Comparison of ENCODE assay signal across 15 mouse cellular contexts in genomic region chr15:85572619-85573254, GRCm38 (mm10). TPM values are rescaled to one million over a fixed set of nuclear protein-coding genes. Genes with fewer than 3 reads are reported as not detected.
DNase-seq lines count a peak whose midpoint lies in the region; ATAC-seq and TF ChIP-seq lines count a peak whose summit lies in the region.
"Had no signal": no experiment of that assay in that cellular context is flagged by ENCODE, and none has a peak within 500 bp of the region (broad histone marks: within the 10 kb centered on the region; RNA-seq: fewer than 3 reads in every experiment).

No protein-coding gene starts in this region.

- H3K4me2 ChIP-seq in intestine, embryonic 15.5 days (replicated peaks) = no peak overlapping the region
- H3K4me2 ChIP-seq in intestine, postnatal 0 days (replicated peaks; ENCODE audit: low read depth) = no peak overlapping the region
- H3K4me2 ChIP-seq in hindbrain, embryonic 12.5 days (replicated peaks) = 0 out of 2 replicates have a peak overlapping the region, but pooled peaks have one; percentile 13
- H3K4me2 ChIP-seq in midbrain, embryonic 16.5 days (ENCODE audit: low read length) = no peak overlapping the region
- H3K4me2 ChIP-seq: liver, embryonic 12.5 days had no signal

- WGBS in intestine, embryonic 15.5 days = 51% methylated on average over 8 of the region's 8 CpGs
- WGBS in intestine, postnatal 0 days = 52% methylated on average over 8 of the region's 8 CpGs
- 13% methylated on average over 8 of the region's 8 CpGs for WGBS in hindbrain, embryonic 12.5 days
- 24% methylated on average over 8 of the region's 8 CpGs for WGBS in midbrain, embryonic 16.5 days

- H3K9me3 ChIP-seq in intestine, embryonic 15.5 days = no peaks in the 10 kb centered on the region
- no peaks in the 10 kb centered on the region for H3K9me3 ChIP-seq in intestine, postnatal 0 days (ENCODE audit: control insufficient read depth)
- no peaks in the 10 kb centered on the region for H3K9me3 ChIP-seq in hindbrain, embryonic 12.5 days (replicated peaks)
- H3K9me3 ChIP-seq in midbrain, embryonic 16.5 days (replicated peaks; ENCODE audit: control insufficient read depth, low read length, poor library complexity, severe bottlenecking) = no peaks in the 10 kb centered on the region
- H3K9me3 ChIP-seq: liver, embryonic 12.5 days had no signal

- H3K27me3 ChIP-seq in intestine, embryonic 15.5 days (replicated peaks) = peaks cover 46% of the 10 kb centered on the region
- peaks cover 33% of the 10 kb centered on the region for H3K27me3 ChIP-seq in intestine, postnatal 0 days (replicated peaks; ENCODE audit: control insufficient read depth, insufficient read depth, low read length)
- peaks cover 36% of the 10 kb centered on the region for H3K27me3 ChIP-seq in hindbrain, embryonic 12.5 days
- peaks cover 27% of the 10 kb centered on the region for H3K27me3 ChIP-seq in midbrain, embryonic 16.5 days (ENCODE audit: control insufficient read depth, insufficient read depth, low read depth, low read length)

- no peak for TF ChIP-seq CTCF in intestine, postnatal 0 days (IDR thresholded peaks at IDR 0.05; ENCODE audit: low read depth)

- no peak overlapping the region for H3K9ac ChIP-seq in intestine, embryonic 15.5 days
- H3K9ac ChIP-seq in intestine, postnatal 0 days (ENCODE audit: low read depth, low read length) = no peak overlapping the region
- no peak overlapping the region for H3K9ac ChIP-seq in hindbrain, embryonic 12.5 days
- H3K9ac ChIP-seq in midbrain, embryonic 16.5 days (ENCODE audit: low read depth, low read length) = no peak overlapping the region
- H3K9ac ChIP-seq: liver, embryonic 12.5 days had no signal

- H3K27ac ChIP-seq in intestine, embryonic 15.5 days = no peak overlapping the region
- H3K27ac ChIP-seq in intestine, postnatal 0 days (ENCODE audit: low read depth, low read length) = no peak overlapping the region
- peak overlapping the region; percentile 30; the same call in 1 of the 2 replicates for H3K27ac ChIP-seq in hindbrain, embryonic 12.5 days
- H3K27ac ChIP-seq in midbrain, embryonic 16.5 days (ENCODE audit: low read length) = no peak overlapping the region
- H3K27ac ChIP-seq: liver, embryonic 12.5 days had no signal

- peak; percentile 42; the same call in 1 of the 2 replicates for ATAC-seq in intestine, embryonic 15.5 days
- no peak for ATAC-seq in intestine, postnatal 0 days
- ATAC-seq in hindbrain, embryonic 12.5 days (ENCODE audit: low FRiP score) = peak; percentile 24; the same call in 1 of the 2 replicates
- ATAC-seq in midbrain, embryonic 16.5 days = peak; percentile 41; the same call in 1 of the 2 replicates
- ATAC-seq: liver, embryonic 12.5 days had no signal

- no peaks in the 10 kb centered on the region for H3K36me3 ChIP-seq in intestine, embryonic 15.5 days
- H3K36me3 ChIP-seq in intestine, postnatal 0 days (ENCODE audit: control insufficient read depth, insufficient read depth) = no peaks in the 10 kb centered on the region
- no peaks in the 10 kb centered on the region for H3K36me3 ChIP-seq in hindbrain, embryonic 12.5 days
- H3K36me3 ChIP-seq in midbrain, embryonic 16.5 days (ENCODE audit: control insufficient read depth, insufficient read depth, low read length) = no peaks in the 10 kb centered on the region
- H3K36me3 ChIP-seq: liver, embryonic 12.5 days had no signal

- no peak overlapping the region for H3K4me3 ChIP-seq in intestine, embryonic 15.5 days (replicated peaks)
- no peak overlapping the region for H3K4me3 ChIP-seq in intestine, postnatal 0 days (ENCODE audit: low read depth, low read length)
- no peak overlapping the region for H3K4me3 ChIP-seq in hindbrain, embryonic 12.5 days
- no peak overlapping the region for H3K4me3 ChIP-seq in midbrain, embryonic 16.5 days (ENCODE audit: low read depth, low read length)
- H3K4me3 ChIP-seq: liver, embryonic 12.5 days had no signal

- DNase-seq in ZHBTc4 (ENCODE audit: low read depth, low spot score) = peak; percentile 43
- DNase-seq in spleen, postnatal 14 days (ENCODE audit: low spot score in 2 of 2) = no peak
- no peak for DNase-seq in heart, postnatal 4 days
- no peak for DNase-seq in kidney, adult 8-10 months
- DNase-seq: adrenal gland, adult 2 months; heart, postnatal 36 days; kidney, postnatal 10 days; lung, postnatal 10 days had no signal

- H3K4me1 ChIP-seq in intestine, embryonic 15.5 days (replicated peaks) = peaks cover 13% of the 10 kb centered on the region
- H3K4me1 ChIP-seq in intestine, postnatal 0 days (replicated peaks; ENCODE audit: control insufficient read depth, insufficient read depth, low read length) = no peaks in the 10 kb centered on the region
- peaks cover 69% of the 10 kb centered on the region for H3K4me1 ChIP-seq in hindbrain, embryonic 12.5 days
- H3K4me1 ChIP-seq in midbrain, embryonic 16.5 days (ENCODE audit: control insufficient read depth, insufficient read depth, low read length) = peaks cover 18% of the 10 kb centered on the region
- H3K4me1 ChIP-seq: liver, embryonic 12.5 days had no signal

RNA-seq across cellular contexts. Expression of gene Wnt7b, which starts 9.5 kb away (rescaled TPM):
- polyA plus RNA-seq in intestine, embryonic 15.5 days (2015; fragmentation: Nextera tagmentation; extraction: Ambion mirVana) = 1.5 and 1.7 TPM in 2 replicates
- 0.14 and 0.27 TPM in 2 replicates for polyA plus RNA-seq in intestine, postnatal 0 days (2015; fragmentation: Nextera tagmentation; extraction: Ambion mirVana)
- polyA plus RNA-seq in hindbrain, embryonic 12.5 days (2016; fragmentation: Nextera tagmentation; extraction: Ambion mirVana) = 78.3 and 79.5 TPM in 2 replicates
- polyA plus RNA-seq in midbrain, embryonic 16.5 days (2015; fragmentation: Nextera tagmentation; extraction: Ambion mirVana) = 22.6 and 25.3 TPM in 2 replicates
- under 1 TPM; 0.21 to 0.27 TPM for total RNA-seq in heart, postnatal 4 days (2021)
- total RNA-seq: common myeloid progenitor, adult 5-6 weeks; granulocyte monocyte progenitor cell, adult 5-6 weeks had no signal
